Comparison of ENCODE assay signal across 8 mouse cellular contexts in the genomic region with DNA sequence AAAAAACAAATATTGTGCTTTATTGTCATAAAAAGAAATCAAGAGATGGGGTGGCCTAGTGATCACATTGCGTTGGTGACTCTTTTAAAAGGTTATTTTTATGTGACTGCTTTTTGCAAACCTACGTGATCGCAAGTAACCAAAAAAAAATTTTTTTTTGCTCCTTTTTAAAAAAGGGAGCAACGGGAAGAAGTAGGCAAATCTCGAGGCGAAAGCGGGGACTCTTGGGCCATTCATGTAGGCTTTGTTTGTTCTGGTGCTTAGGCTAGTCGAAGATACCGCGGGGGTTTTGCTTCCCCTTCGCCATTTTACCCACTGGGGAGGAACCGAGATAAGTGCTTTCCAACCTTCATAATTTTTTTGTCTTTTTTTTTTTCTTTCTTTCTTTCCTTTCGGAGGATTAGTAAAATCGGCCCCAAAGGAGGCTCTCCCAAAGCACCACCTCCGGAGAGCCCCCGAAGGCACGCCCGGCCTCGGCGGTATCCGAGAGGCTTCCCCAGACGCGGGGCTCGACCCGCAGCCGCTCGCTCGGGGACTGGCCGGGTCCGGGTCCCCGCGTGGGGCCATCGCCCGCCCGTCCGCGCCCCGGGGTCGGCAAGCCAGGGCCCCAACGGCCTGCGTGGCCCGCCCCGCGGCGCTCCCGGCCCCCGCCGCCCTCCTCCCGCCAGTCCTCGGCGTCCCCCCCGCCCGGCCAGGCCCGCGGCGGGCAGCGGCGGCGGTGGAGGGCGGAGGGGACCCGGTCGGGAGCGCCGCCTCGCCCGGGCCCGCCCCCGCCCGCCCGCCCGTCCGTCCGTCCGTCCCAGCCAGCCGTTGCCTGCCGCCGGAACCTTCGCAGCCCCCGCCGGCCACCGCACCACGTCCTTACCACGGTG. TPM values are rescaled to one million over a fixed set of nuclear protein-coding genes. Genes with fewer than 3 reads are reported as not detected.
A peak's percentile ranks its signal among the peaks of the same experiment; 100 is the strongest.
DNase-seq lines count a peak whose midpoint lies in the region; ATAC-seq lines count a peak whose summit lies in the region.

No protein-coding gene starts in this region.

- peak overlapping the region; percentile 100 for H3K27ac ChIP-seq in limb, embryonic 11.5 days (replicated peaks; ENCODE audit: low read depth, low read length)
- H3K27ac ChIP-seq in midbrain, embryonic 15.5 days = peak overlapping the region; percentile 100

- H3K9ac ChIP-seq in limb, embryonic 11.5 days (ENCODE audit: low read length) = peak overlapping the region; percentile 100
- H3K9ac ChIP-seq in midbrain, embryonic 15.5 days = peak overlapping the region; percentile 100

- peaks cover 34% of the 10 kb centered on the region for H3K4me1 ChIP-seq in erythroblast, embryonic 14.5 days (ENCODE audit: control insufficient read depth)
- 0 out of 2 replicates have a peak, but pooled peaks cover 3% of the 10 kb centered on the region for H3K4me1 ChIP-seq in limb, embryonic 11.5 days (ENCODE audit: control insufficient read depth, insufficient read depth, low read length)
- peaks cover 28% of the 10 kb centered on the region for H3K4me1 ChIP-seq in midbrain, embryonic 15.5 days

- WGBS in limb, embryonic 11.5 days = under 1% methylated on average over 61 of the region's 83 CpGs
- WGBS in midbrain, embryonic 15.5 days = under 1% methylated on average over 73 of the region's 83 CpGs

- peak overlapping the region; percentile 94 for H3K4me3 ChIP-seq in erythroblast, embryonic 14.5 days (replicated peaks)
- H3K4me3 ChIP-seq in limb, embryonic 11.5 days (ENCODE audit: low read depth, low read length) = peak overlapping the region; percentile 65
- peak overlapping the region; percentile 96 for H3K4me3 ChIP-seq in midbrain, embryonic 15.5 days

- peaks cover 33% of the 10 kb centered on the region for H3K36me3 ChIP-seq in erythroblast, embryonic 14.5 days (ENCODE audit: control insufficient read depth)
- H3K36me3 ChIP-seq in limb, embryonic 11.5 days (ENCODE audit: control insufficient read depth, insufficient read depth, low read length) = peaks cover 8% of the 10 kb centered on the region
- H3K36me3 ChIP-seq in midbrain, embryonic 15.5 days (replicated peaks) = peaks cover 6% of the 10 kb centered on the region

- no peak for ATAC-seq in erythroblast, adult 5-6 weeks (replicated peaks; ENCODE audit: low FRiP score, poor library complexity, severe bottlenecking)
- ATAC-seq in inflammation-experienced regulatory T-cells, adult 6 months = peak; percentile 8
- no peak for ATAC-seq in limb, embryonic 11.5 days (ENCODE audit: insufficient number of reproducible peaks, low FRiP score, low TSS enrichment, low read depth)
- 0 out of 2 replicates have a peak, but pooled peaks have one; percentile 0 for ATAC-seq in midbrain, embryonic 15.5 days (replicated peaks)

- DNase-seq in cerebellum, postnatal 14 days = peak; percentile 69 to 78
- DNase-seq in gastrocnemius, postnatal 10 days = peak; percentile 74
- DNase-seq in limb, embryonic 11.5 days (ENCODE audit: low spot score) = peak; percentile 67
- peak; percentile 33 to 49 for DNase-seq in spleen, postnatal 14 days (ENCODE audit: low spot score in 2 of 2)

- peak overlapping the region; percentile 47; the same call in 1 of the 2 replicates for H3K4me2 ChIP-seq in limb, embryonic 11.5 days (ENCODE audit: low read depth, severe bottlenecking)
- H3K4me2 ChIP-seq in midbrain, embryonic 15.5 days = peak overlapping the region; percentile 64

- peaks cover 2% of the 10 kb centered on the region; the same call in 1 of the 2 replicates for H3K9me3 ChIP-seq in erythroblast, embryonic 14.5 days (ENCODE audit: control insufficient read depth, low read length)
- H3K9me3 ChIP-seq in limb, embryonic 11.5 days (ENCODE audit: control insufficient read depth, low read length) = no peaks in the 10 kb centered on the region
- no peaks in the 10 kb centered on the region for H3K9me3 ChIP-seq in midbrain, embryonic 15.5 days

- H3K27me3 ChIP-seq in erythroblast, embryonic 14.5 days (ENCODE audit: control insufficient read depth) = no peaks in the 10 kb centered on the region
- H3K27me3 ChIP-seq in limb, embryonic 11.5 days (ENCODE audit: control insufficient read depth, insufficient read depth, low read length) = no peaks in the 10 kb centered on the region
- no peaks in the 10 kb centered on the region for H3K27me3 ChIP-seq in midbrain, embryonic 15.5 days (replicated peaks)

RNA-seq across cellular contexts. Expression of a gene that starts 1.4 kb away (rescaled TPM):
- polyA plus RNA-seq in erythroblast, embryonic 14.5 days (2012) = 0.80 and 0.84 TPM in 2 replicates
- total RNA-seq in erythroblast, adult 5-6 weeks (2015; ENCODE audit: low replicate concordance) = 18.0 and 23.2 TPM in 2 replicates
- total RNA-seq in erythroblast, adult 5-6 weeks (2017; ENCODE audit: low replicate concordance) = 22.9 and 23.3 TPM in 2 replicates
- 10 to 100 TPM; 23.5 to 26.4 TPM for total RNA-seq in gastrocnemius, postnatal 10 days (2021)
- 10 to 100 TPM; 69.7 to 92.8 (median 81.7) TPM for polyA plus RNA-seq in inflammation-experienced regulatory T-cells, adult 6 months (2017; shearing (Covaris generic))
- polyA plus RNA-seq in limb, embryonic 11.5 days (2014; fragmentation: Nextera tagmentation; extraction: Ambion mirVana) = 39.8 and 46.6 TPM in 2 replicates
- 60.5 and 65.8 TPM in 2 replicates for polyA plus RNA-seq in midbrain, embryonic 15.5 days (2015; fragmentation: Nextera tagmentation; extraction: Ambion mirVana)

Comparison
In these comparisons a context has a peak if more than half of its experiments do, and no peak if none do; other contexts are left out.
1. ATAC-seq: peak in inflammation-experienced regulatory T-cells, adult 6 months (single experiment) and midbrain, embryonic 15.5 days (single experiment); none in erythroblast, adult 5-6 weeks (single experiment) and limb, embryonic 11.5 days (single experiment).
2. RNA of a gene that starts 1.4 kb away (polyA plus RNA-seq): 69.7 to 92.8 TPM in inflammation-experienced regulatory T-cells, adult 6 months, 60.5 to 65.8 TPM in midbrain, embryonic 15.5 days and 39.8 to 46.6 TPM in limb, embryonic 11.5 days; 0.80 to 0.84 TPM in erythroblast, embryonic 14.5 days; every median in the first group is over 10 times any median in the second.
3. Peak in every context shown above with its lines, with median percentiles within 50 percentile points of each other: H3K4me3 ChIP-seq and DNase-seq.